Comparison of ENCODE assay signal across 8 mouse cellular contexts in genomic region chr2:60961281-60961680, GRCm38 (mm10). TPM values are rescaled to one million over a fixed set of nuclear protein-coding genes. Genes with fewer than 3 reads are reported as not detected.
DNase-seq lines count a peak whose midpoint lies in the region; ATAC-seq and TF ChIP-seq lines count a peak whose summit lies in the region.

No protein-coding gene starts in this region.

- H3K9me3 ChIP-seq in intestine, postnatal 0 days (ENCODE audit: control insufficient read depth), result no peaks in the 10 kb centered on the region
- no peaks in the 10 kb centered on the region for H3K9me3 ChIP-seq in midbrain, embryonic 14.5 days (ENCODE audit: control insufficient read depth, low read length)

- H3K27me3 ChIP-seq in intestine, postnatal 0 days (replicated peaks; ENCODE audit: control insufficient read depth, insufficient read depth, low read length), result no peaks in the 10 kb centered on the region
- peaks cover 6% of the 10 kb centered on the region; the same call in 1 of the 2 replicates for H3K27me3 ChIP-seq in midbrain, embryonic 14.5 days (ENCODE audit: control insufficient read depth, insufficient read depth, low read length)

- ATAC-seq in intestine, postnatal 0 days, result no peak
- ATAC-seq in midbrain, embryonic 14.5 days (ENCODE audit: low FRiP score, low TSS enrichment), result no peak

- H3K4me3 ChIP-seq in embryonic fibroblast, embryonic 13.5 days (ENCODE audit: insufficient read depth, low read length), result peak overlapping the region; percentile 74
- H3K4me3 ChIP-seq in intestine, postnatal 0 days (ENCODE audit: low read depth, low read length), result peak overlapping the region; percentile 64
- H3K4me3 ChIP-seq in midbrain, embryonic 14.5 days (replicated peaks; ENCODE audit: low read depth, low read length), result peak overlapping the region; percentile 68

- H3K4me1 ChIP-seq in embryonic fibroblast, embryonic 13.5 days (ENCODE audit: control insufficient read depth, insufficient read depth, low read length), result peaks cover 2% of the 10 kb centered on the region
- no peaks in the 10 kb centered on the region for H3K4me1 ChIP-seq in intestine, postnatal 0 days (replicated peaks; ENCODE audit: control insufficient read depth, insufficient read depth, low read length)
- H3K4me1 ChIP-seq in midbrain, embryonic 14.5 days (ENCODE audit: control insufficient read depth, insufficient read depth, low read length), result no peaks in the 10 kb centered on the region

- peak; percentile 42 for DNase-seq in embryo, embryonic 10.5 days (ENCODE audit: low spot score)
- no peak for DNase-seq in embryo, embryonic 10 days (ENCODE audit: low spot score)
- DNase-seq in midbrain, embryonic 14.5 days, result peak; percentile 33
- DNase-seq in thymus, adult 18-20 months, result no peak
- no peak for DNase-seq in urinary bladder, postnatal 14 days (ENCODE audit: low spot score)
- DNase-seq in cerebellum, postnatal 4 days (ENCODE audit: low spot score in 2 of 2), result no peak

- no peak overlapping the region for H3K9ac ChIP-seq in intestine, postnatal 0 days (ENCODE audit: low read depth, low read length)
- peak overlapping the region; percentile 20; the same call in 1 of the 2 replicates for H3K9ac ChIP-seq in midbrain, embryonic 14.5 days (replicated peaks; ENCODE audit: low read length)

- 48% methylated on average over 5 of the region's 5 CpGs for WGBS in intestine, postnatal 0 days
- WGBS in midbrain, embryonic 14.5 days, result 49% methylated on average over 5 of the region's 5 CpGs

- TF ChIP-seq CTCF in embryonic fibroblast, embryonic 13.5 days (IDR thresholded peaks at IDR 0.05; ENCODE audit: borderline replicate concordance, insufficient read depth, low read length), result no peak
- TF ChIP-seq CTCF in intestine, postnatal 0 days (IDR thresholded peaks at IDR 0.05; ENCODE audit: low read depth), result no peak

- peak overlapping the region; percentile 98 for H3K4me2 ChIP-seq in intestine, postnatal 0 days (replicated peaks; ENCODE audit: low read depth)
- peak overlapping the region; percentile 84 for H3K4me2 ChIP-seq in midbrain, embryonic 14.5 days (ENCODE audit: low read length)

- H3K36me3 ChIP-seq in intestine, postnatal 0 days (ENCODE audit: control insufficient read depth, insufficient read depth), result no peaks in the 10 kb centered on the region
- H3K36me3 ChIP-seq in midbrain, embryonic 14.5 days (ENCODE audit: control insufficient read depth, insufficient read depth, low read length), result no peaks in the 10 kb centered on the region

- TF ChIP-seq POLR2A in embryonic fibroblast, embryonic 13.5 days (IDR thresholded peaks at IDR 0.05; ENCODE audit: low read depth, low read length), result no peak

- H3K27ac ChIP-seq in embryonic fibroblast, embryonic 13.5 days (ENCODE audit: insufficient read depth, low read length), result peak overlapping the region; percentile 73; the same call in 1 of the 2 replicates
- no peak overlapping the region for H3K27ac ChIP-seq in intestine, postnatal 0 days (ENCODE audit: low read depth, low read length)
- no peak overlapping the region for H3K27ac ChIP-seq in midbrain, embryonic 14.5 days (replicated peaks; ENCODE audit: low read depth, low read length)

RNA-seq across cellular contexts. Expression of gene Rbms1, which starts 1.7 kb away (rescaled TPM):
- 222 and 231 TPM in 2 replicates for polyA plus RNA-seq in embryonic fibroblast, embryonic 13.5 days (2011; ENCODE audit: insufficient read length, low read depth, missing spikeins)
- 41.3 and 41.4 TPM in 2 replicates for polyA plus RNA-seq in intestine, postnatal 0 days (2015; fragmentation: Nextera tagmentation; extraction: Ambion mirVana)
- polyA plus RNA-seq in midbrain, embryonic 14.5 days (2014; fragmentation: Nextera tagmentation; extraction: Ambion mirVana), result 41.1 and 44.4 TPM in 2 replicates

Comparison
In these comparisons a context has a peak if more than half of its experiments do, and no peak if none do; other contexts are left out.
1. DNase-seq: peak in embryo, embryonic 10.5 days (single experiment) and midbrain, embryonic 14.5 days (single experiment); none in embryo, embryonic 10 days (single experiment), thymus, adult 18-20 months (0 of 2), urinary bladder, postnatal 14 days (single experiment) and cerebellum, postnatal 4 days (0 of 2).
2. Peak in every context shown above with its lines, with median percentiles within 50 percentile points of each other: H3K4me3 ChIP-seq.